Mouse (Mus musculus): ENCODE measurements around the gene Fhad1.

DNA sequence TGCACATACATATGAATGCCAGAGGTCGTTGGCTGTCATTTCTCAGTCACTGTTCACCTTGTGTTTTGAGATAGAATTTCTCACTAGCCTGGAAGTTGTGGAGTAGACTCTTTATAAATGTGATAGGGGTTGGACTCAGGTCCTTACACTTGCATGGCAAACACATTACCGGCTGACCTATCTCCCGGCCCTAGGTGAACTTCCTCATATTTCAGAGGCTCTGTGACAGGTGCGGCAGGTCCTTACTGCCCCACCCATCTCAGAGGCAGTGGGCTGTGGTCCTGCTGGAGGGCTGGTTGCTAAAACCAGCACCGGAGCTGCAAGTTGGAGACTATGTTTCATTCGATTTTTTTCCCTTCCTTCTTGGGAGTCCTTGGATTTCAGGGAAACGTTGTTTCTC, 136.3 kb downstream of the Fhad1 start:
- TF ChIP-seq USF1 (IDR thresholded peaks at IDR 0.05; ENCODE audit: low read depth) (no peak), CTCF (IDR thresholded peaks at IDR 0.05; ENCODE audit: control insufficient read depth, insufficient read depth, insufficient read length) (no peak), CEBPB (IDR thresholded peaks at IDR 0.05; ENCODE audit: low read depth) (no peak), MYOG (IDR thresholded peaks at IDR 0.05; ENCODE audit: control insufficient read depth, extremely low read depth, insufficient read length) (no peak), MAX (IDR thresholded peaks at IDR 0.05) (no peak), FOSL1 (IDR thresholded peaks at IDR 0.05; ENCODE audit: insufficient read depth, low read length, poor library complexity, severe bottlenecking) (no peak)

Measured in C2C12 (cell line).